Mouse (Mus musculus): ENCODE results near the gene Matn4.

The Matn4 gene

GRCm38 (mm10) chr2:164436215-164436913 is 31.4 kb upstream of the Matn4 start:
- DNase-seq (ENCODE audit: low read depth, low spot score): no peak

GRCm38 (mm10) chr2:164435216-164436090 is 30.5 kb upstream of the Matn4 start:
- DNase-seq (ENCODE audit: low read depth, low spot score): no peak

- no peak for DNase-seq (ENCODE audit: low read depth, low spot score)
Observed at GRCm38 (mm10) chr2:164434681-164435080, 29.7 kb upstream of the Matn4 start.

- DNase-seq (ENCODE audit: low read depth, low spot score): no peak
Observed at GRCm38 (mm10) chr2:164433278-164433895, 28.4 kb upstream of the Matn4 start.

GRCm38 (mm10) chr2:164432541-164433191 is 27.7 kb upstream of the Matn4 start:
- DNase-seq (ENCODE audit: low read depth, low spot score): no peak

GRCm38 (mm10) chr2:164431676-164432465 is 26.9 kb upstream of the Matn4 start:
- no peak for DNase-seq (ENCODE audit: low read depth, low spot score)

- DNase-seq (ENCODE audit: low read depth, low spot score): no peak
Observed at GRCm38 (mm10) chr2:164430697-164431096, 25.7 kb upstream of the Matn4 start.

GRCm38 (mm10) chr2:164429881-164430615 is 25.1 kb upstream of the Matn4 start:
- no peak for DNase-seq (ENCODE audit: low read depth, low spot score)

- DNase-seq (ENCODE audit: low read depth, low spot score): no peak
Observed at GRCm38 (mm10) chr2:164428451-164428850, 23.5 kb upstream of the Matn4 start.

- DNase-seq (ENCODE audit: low read depth, low spot score): no peak
Observed at GRCm38 (mm10) chr2:164426952-164427351, 22.0 kb upstream of the Matn4 start.

GRCm38 (mm10) chr2:164426121-164426520 is 21.2 kb upstream of the Matn4 start:
- DNase-seq (ENCODE audit: low read depth, low spot score): no peak

- DNase-seq (ENCODE audit: low read depth, low spot score): no peak
Observed at GRCm38 (mm10) chr2:164425401-164425800, 20.4 kb upstream of the Matn4 start.

- DNase-seq (ENCODE audit: low read depth, low spot score): no peak
Observed at GRCm38 (mm10) chr2:164424406-164424805, 19.4 kb upstream of the Matn4 start.

- no peak for DNase-seq (ENCODE audit: low read depth, low spot score)
Observed at GRCm38 (mm10) chr2:164423464-164423863, 18.5 kb upstream of the Matn4 start.

GRCm38 (mm10) chr2:164422675-164423393 is 17.9 kb upstream of the Matn4 start:
- no peak for DNase-seq (ENCODE audit: low read depth, low spot score)

GRCm38 (mm10) chr2:164421979-164422378 is 17.0 kb upstream of the Matn4 start:
- no peak for DNase-seq (ENCODE audit: low read depth, low spot score)

- no peak for DNase-seq (ENCODE audit: low read depth, low spot score)
Observed at GRCm38 (mm10) chr2:164421306-164421705, 16.3 kb upstream of the Matn4 start.

GRCm38 (mm10) chr2:164419489-164419888 is 14.5 kb upstream of the Matn4 start:
- no peak for DNase-seq (ENCODE audit: low read depth, low spot score)

GRCm38 (mm10) chr2:164418308-164418875 is 13.4 kb upstream of the Matn4 start:
- DNase-seq (ENCODE audit: low read depth, low spot score): no peak
